Mouse (Mus musculus): ENCODE measurements around the gene Ttll13. TPM values are rescaled to one million over a fixed set of nuclear protein-coding genes. Genes with fewer than 3 reads are reported as not detected.

Ttll13 gene
- polyA plus RNA-seq, 1 experiment from 2014 or later: 0.52 TPM

DNA sequence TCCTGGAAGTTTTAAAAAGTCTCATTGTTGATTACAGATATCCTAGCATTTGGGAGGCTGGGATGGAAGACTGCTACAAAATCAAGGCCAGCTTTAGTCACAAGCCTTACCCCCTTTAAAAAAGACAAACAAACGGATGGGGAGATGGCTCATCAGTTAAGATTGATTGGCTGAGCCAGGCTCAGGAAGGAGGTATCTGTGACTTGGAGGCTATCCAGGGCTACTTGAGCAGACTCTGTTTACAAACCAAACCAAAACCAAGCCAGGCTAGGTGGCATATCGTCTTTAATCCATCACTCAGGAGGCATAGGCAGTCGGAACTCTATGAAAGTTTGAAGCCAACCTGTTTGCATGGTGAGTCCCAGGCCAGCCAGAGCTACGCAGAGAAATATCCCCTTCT lies 4.5 kb upstream of the Ttll13 start:
- DNase-seq (ENCODE audit: low spot score) (no peak), ATAC-seq (replicated peaks; ENCODE audit: low FRiP score) (no peak)
- H3K9me3 ChIP-seq (ENCODE audit: control insufficient read depth, low read length): no peaks in the 10 kb centered on the region
- no peaks in the 10 kb centered on the region for H3K27me3 ChIP-seq (replicated peaks; ENCODE audit: control insufficient read depth, insufficient read depth, low read length)
- 84% methylated on average over 4 of the region's 4 CpGs for WGBS
- no peak overlapping the region for H3K27ac ChIP-seq (ENCODE audit: low read depth, low read length)
- H3K4me1 ChIP-seq (replicated peaks; ENCODE audit: control insufficient read depth, insufficient read depth, low read length): peaks cover 2% of the 10 kb centered on the region; the same call in 1 of the 2 replicates
- H3K36me3 ChIP-seq (ENCODE audit: control insufficient read depth, insufficient read depth, low read length): peaks cover 15% of the 10 kb centered on the region
- no peak overlapping the region for H3K4me2 ChIP-seq
- H3K4me3 ChIP-seq (ENCODE audit: low read depth, low read length): no peak overlapping the region
- no peak overlapping the region for H3K9ac ChIP-seq (ENCODE audit: low read depth, low read length)

DNA sequence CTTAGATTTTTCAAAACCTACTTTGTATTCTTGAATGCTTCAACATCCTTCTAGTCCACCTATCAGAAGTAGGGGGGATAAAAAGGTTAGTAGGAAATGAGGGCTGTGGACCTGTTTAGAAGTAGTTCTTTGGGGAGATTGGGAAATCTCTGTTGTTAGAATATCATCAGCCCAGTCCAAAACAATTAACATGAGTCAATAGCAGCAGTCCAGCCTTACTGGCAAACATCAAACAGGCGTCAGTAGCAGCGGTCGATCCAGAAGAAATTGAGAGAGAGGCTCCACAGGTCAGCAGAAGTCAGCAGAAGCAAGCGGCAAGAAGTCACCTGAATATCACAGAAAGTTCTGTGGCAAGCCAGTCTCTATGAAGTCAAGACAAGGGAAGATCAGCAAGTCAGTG lies 1.3 kb upstream of the Ttll13 start:
- 93% methylated on average over 4 of the region's 4 CpGs for WGBS
- H3K4me3 ChIP-seq (ENCODE audit: low read depth, low read length): no peak overlapping the region
- no peak overlapping the region for H3K27ac ChIP-seq (ENCODE audit: low read depth, low read length)
- DNase-seq (ENCODE audit: low spot score) (no peak), ATAC-seq (replicated peaks; ENCODE audit: low FRiP score) (no peak)
- H3K9ac ChIP-seq (ENCODE audit: low read depth, low read length): no peak overlapping the region
- peaks cover 7% of the 10 kb centered on the region for H3K4me1 ChIP-seq (replicated peaks; ENCODE audit: control insufficient read depth, insufficient read depth, low read length)
- H3K36me3 ChIP-seq (ENCODE audit: control insufficient read depth, insufficient read depth, low read length): peaks cover 6% of the 10 kb centered on the region
- no peak overlapping the region for H3K4me2 ChIP-seq
- no peaks in the 10 kb centered on the region for H3K27me3 ChIP-seq (replicated peaks; ENCODE audit: control insufficient read depth, insufficient read depth, low read length)
- H3K9me3 ChIP-seq (ENCODE audit: control insufficient read depth, low read length): no peaks in the 10 kb centered on the region

- Histone ChIP-seq H3K4me2 (peak overlapping the region; percentile 75), H3K27ac (ENCODE audit: low read depth, low read length) (0 out of 2 replicates have a peak overlapping the region, but pooled peaks have one; percentile 21), H3K4me1 (replicated peaks; ENCODE audit: control insufficient read depth, insufficient read depth, low read length) (peaks cover 7% of the 10 kb centered on the region), H3K9me3 (ENCODE audit: control insufficient read depth, low read length) (no peaks in the 10 kb centered on the region), H3K36me3 (ENCODE audit: control insufficient read depth, insufficient read depth, low read length) (no peaks in the 10 kb centered on the region), H3K27me3 (replicated peaks; ENCODE audit: control insufficient read depth, insufficient read depth, low read length) (no peaks in the 10 kb centered on the region), H3K4me3 (ENCODE audit: low read depth, low read length) (peak overlapping the region; percentile 64), H3K9ac (ENCODE audit: low read depth, low read length) (peak overlapping the region; percentile 71; the same call in 1 of the 2 replicates)
- WGBS: 32% methylated on average over 7 of the region's 7 CpGs
- no peak for DNase-seq (ENCODE audit: low spot score)
- no peak for ATAC-seq (replicated peaks; ENCODE audit: low FRiP score)
Measured at GRCm38 (mm10) chr7:80246859-80247258, 683 bp downstream of the Ttll13 start.

DNA sequence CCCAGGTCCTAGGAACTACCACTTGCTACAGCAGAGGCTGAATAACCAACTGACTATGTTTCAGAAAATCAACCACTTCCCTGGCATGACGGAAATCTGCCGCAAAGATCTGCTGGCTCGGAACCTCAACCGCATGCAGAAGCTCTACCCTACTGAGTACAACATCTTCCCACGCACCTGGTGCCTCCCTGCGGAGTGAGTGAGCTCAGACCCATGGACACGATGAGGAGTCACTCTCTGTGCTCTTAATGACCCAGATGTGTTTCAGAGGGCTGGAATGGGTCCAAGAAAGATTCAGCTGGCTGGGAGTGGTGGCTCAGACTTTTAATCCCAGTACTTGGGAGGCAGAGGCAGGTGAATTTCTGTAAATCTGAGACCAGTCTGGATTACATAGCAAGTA lies 6.3 kb downstream of the Ttll13 start:
- DNase-seq (ENCODE audit: low spot score): no peak
- ATAC-seq (replicated peaks; ENCODE audit: low FRiP score): no peak
- 82% methylated on average over 7 of the region's 7 CpGs for WGBS
- H3K4me3 ChIP-seq (ENCODE audit: low read depth, low read length): no peak overlapping the region
- no peaks in the 10 kb centered on the region for H3K27me3 ChIP-seq (replicated peaks; ENCODE audit: control insufficient read depth, insufficient read depth, low read length)
- H3K27ac ChIP-seq (ENCODE audit: low read depth, low read length): no peak overlapping the region
- peaks cover 5% of the 10 kb centered on the region for H3K4me1 ChIP-seq (replicated peaks; ENCODE audit: control insufficient read depth, insufficient read depth, low read length)
- no peaks in the 10 kb centered on the region for H3K36me3 ChIP-seq (ENCODE audit: control insufficient read depth, insufficient read depth, low read length)
- H3K9ac ChIP-seq (ENCODE audit: low read depth, low read length): no peak overlapping the region
- H3K9me3 ChIP-seq (ENCODE audit: control insufficient read depth, low read length): no peaks in the 10 kb centered on the region
- no peak overlapping the region for H3K4me2 ChIP-seq

DNA sequence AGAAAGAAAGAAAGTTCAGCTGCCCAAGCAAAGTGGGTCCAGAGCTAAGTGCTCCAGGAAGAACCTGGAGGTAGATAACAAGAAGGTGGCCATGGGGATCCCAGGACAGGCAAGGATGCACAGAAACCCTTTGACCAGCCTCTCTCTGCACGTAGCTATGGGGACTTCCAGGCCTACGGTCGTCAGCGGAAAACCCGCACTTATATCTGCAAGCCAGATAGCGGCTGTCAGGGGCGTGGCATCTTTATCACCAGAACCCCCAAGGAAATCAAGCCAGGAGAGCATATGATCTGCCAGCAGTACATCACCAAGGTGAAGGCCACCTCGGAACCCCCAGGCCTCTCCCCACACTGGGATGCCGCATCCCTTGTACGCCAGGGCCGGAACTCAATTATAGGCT lies 6.7 kb downstream of the Ttll13 start:
- DNase-seq (ENCODE audit: low spot score) (no peak), ATAC-seq (replicated peaks; ENCODE audit: low FRiP score) (no peak)
- Histone ChIP-seq H3K4me3 (ENCODE audit: low read depth, low read length) (no peak overlapping the region), H3K36me3 (ENCODE audit: control insufficient read depth, insufficient read depth, low read length) (no peaks in the 10 kb centered on the region), H3K4me1 (replicated peaks; ENCODE audit: control insufficient read depth, insufficient read depth, low read length) (peaks cover 5% of the 10 kb centered on the region), H3K27me3 (replicated peaks; ENCODE audit: control insufficient read depth, insufficient read depth, low read length) (no peaks in the 10 kb centered on the region), H3K4me2 (no peak overlapping the region), H3K9me3 (ENCODE audit: control insufficient read depth, low read length) (no peaks in the 10 kb centered on the region), H3K9ac (ENCODE audit: low read depth, low read length) (no peak overlapping the region), H3K27ac (ENCODE audit: low read depth, low read length) (no peak overlapping the region)
- 56% methylated on average over 11 of the region's 11 CpGs for WGBS

DNA sequence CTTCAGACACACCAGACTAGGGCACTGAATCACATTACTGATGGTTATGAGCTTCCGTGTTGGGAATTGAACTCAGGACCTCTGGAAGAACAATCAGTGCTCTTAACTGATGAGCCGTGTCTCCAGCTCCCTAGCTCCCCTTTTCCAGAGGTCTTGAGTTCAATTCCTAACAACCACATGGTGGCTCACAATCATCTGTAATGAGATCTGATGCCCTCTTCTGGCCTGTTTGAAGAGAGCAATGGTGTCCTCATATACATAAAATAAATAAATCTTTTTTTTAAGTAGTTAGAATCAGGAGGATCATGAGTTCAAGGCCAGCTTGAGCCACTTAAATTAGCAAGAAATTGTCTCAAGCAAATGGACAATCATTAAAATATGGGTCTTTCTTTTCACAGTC lies 9.8 kb downstream of the Ttll13 start:
- DNase-seq (ENCODE audit: low spot score) (no peak), ATAC-seq (replicated peaks; ENCODE audit: low FRiP score) (no peak)
- H3K4me3 ChIP-seq (ENCODE audit: low read depth, low read length): no peak overlapping the region
- H3K27ac ChIP-seq (ENCODE audit: low read depth, low read length): no peak overlapping the region
- H3K4me1 ChIP-seq (replicated peaks; ENCODE audit: control insufficient read depth, insufficient read depth, low read length): peaks cover 10% of the 10 kb centered on the region
- 56% methylated on average over 2 of the region's 2 CpGs for WGBS
- H3K9me3 ChIP-seq (ENCODE audit: control insufficient read depth, low read length): no peaks in the 10 kb centered on the region
- H3K9ac ChIP-seq (ENCODE audit: low read depth, low read length): no peak overlapping the region
- H3K4me2 ChIP-seq: no peak overlapping the region
- H3K36me3 ChIP-seq (ENCODE audit: control insufficient read depth, insufficient read depth, low read length): no peaks in the 10 kb centered on the region
- 0 out of 2 replicates have a peak, but pooled peaks cover 3% of the 10 kb centered on the region for H3K27me3 ChIP-seq (replicated peaks; ENCODE audit: control insufficient read depth, insufficient read depth, low read length)

- no peaks in the 10 kb centered on the region for H3K9me3 ChIP-seq (ENCODE audit: control insufficient read depth, low read length)
- ATAC-seq (replicated peaks; ENCODE audit: low FRiP score): no peak
Measured at GRCm38 (mm10) chr7:80257706-80258105, 11.5 kb downstream of the Ttll13 start.

DNA sequence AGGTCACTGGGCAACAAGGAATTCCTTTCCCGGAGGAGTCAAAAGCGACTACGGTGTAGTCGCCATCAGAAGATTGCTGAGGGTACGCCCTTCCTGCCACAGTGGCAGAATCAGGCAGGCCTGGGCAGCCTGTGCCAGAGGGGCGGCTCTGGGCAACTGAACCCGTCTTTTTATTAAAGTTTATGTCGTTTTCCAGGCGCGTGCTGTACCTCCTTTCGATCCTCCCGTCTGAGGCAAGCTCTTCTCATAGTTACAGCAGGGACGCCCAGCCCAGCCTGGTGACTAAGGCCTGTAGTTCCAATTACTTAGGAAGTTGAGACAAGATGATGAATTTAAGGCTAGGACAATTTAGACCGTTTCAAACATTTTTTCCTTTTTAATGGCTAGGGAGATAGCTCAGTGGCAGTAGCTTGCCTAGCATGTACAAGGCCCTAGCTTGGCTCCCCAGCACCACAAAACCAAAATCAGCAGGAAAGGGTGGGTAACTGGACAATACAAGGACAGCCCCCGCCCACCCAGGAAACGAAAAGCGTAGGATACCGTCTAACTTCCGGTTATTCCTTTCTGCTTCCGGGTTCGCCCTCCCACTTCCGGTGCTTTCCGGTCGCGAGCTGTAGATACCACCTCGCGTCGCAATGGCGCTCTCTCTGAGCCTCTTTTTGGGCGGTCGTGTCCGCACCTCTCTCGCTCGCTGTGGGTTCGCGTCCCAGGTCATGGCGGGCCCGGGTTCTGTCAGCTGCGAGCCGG lies 14.6 kb downstream of the Ttll13 start, which contains the start of gene Ngrn:
Gene Ngrn, plus strand, starts transcription at position 591 of the 747 bp plus-strand sequence.
- DNase-seq (ENCODE audit: low spot score) (peak; percentile 84), ATAC-seq (replicated peaks; ENCODE audit: low FRiP score) (peak; percentile 89)
- 22% methylated on average over 40 of the region's 40 CpGs for WGBS
- Histone ChIP-seq H3K9me3 (ENCODE audit: control insufficient read depth, low read length) (no peaks in the 10 kb centered on the region), H3K4me1 (replicated peaks; ENCODE audit: control insufficient read depth, insufficient read depth, low read length) (peaks cover 11% of the 10 kb centered on the region), H3K4me2 (peak within 1 kb of the TSS; percentile 83), H3K27ac (ENCODE audit: low read depth, low read length) (peak within 1 kb of the TSS; percentile 82), H3K36me3 (ENCODE audit: control insufficient read depth, insufficient read depth, low read length) (peaks cover 11% of the 10 kb centered on the region), H3K4me3 (ENCODE audit: low read depth, low read length) (peak within 1 kb of the TSS; percentile 91), H3K27me3 (replicated peaks; ENCODE audit: control insufficient read depth, insufficient read depth, low read length) (0 out of 2 replicates have a peak, but pooled peaks cover 3% of the 10 kb centered on the region), H3K9ac (ENCODE audit: low read depth, low read length) (peak within 1 kb of the TSS; percentile 91)

More at GRCm38 (mm10) chr7:80257706-80258105, 11.5 kb downstream of the Ttll13 start:
- Histone ChIP-seq H3K36me3 (ENCODE audit: control insufficient read depth, insufficient read depth, low read length) (no peaks in the 10 kb centered on the region), H3K9ac (ENCODE audit: low read depth, low read length) (no peak overlapping the region), H3K4me1 (replicated peaks; ENCODE audit: control insufficient read depth, insufficient read depth, low read length) (peaks cover 16% of the 10 kb centered on the region), H3K27me3 (replicated peaks; ENCODE audit: control insufficient read depth, insufficient read depth, low read length) (0 out of 2 replicates have a peak, but pooled peaks cover 3% of the 10 kb centered on the region), H3K4me2 (no peak overlapping the region), H3K4me3 (ENCODE audit: low read depth, low read length) (no peak overlapping the region), H3K27ac (ENCODE audit: low read depth, low read length) (no peak overlapping the region)
- DNase-seq (ENCODE audit: low spot score): no peak
- WGBS: 53% methylated on average over 2 of the region's 2 CpGs

Data from liver, embryonic 11.5 days (tissue).